Comparison of ENCODE assay signal across 7 mouse cellular contexts in the genomic region with DNA sequence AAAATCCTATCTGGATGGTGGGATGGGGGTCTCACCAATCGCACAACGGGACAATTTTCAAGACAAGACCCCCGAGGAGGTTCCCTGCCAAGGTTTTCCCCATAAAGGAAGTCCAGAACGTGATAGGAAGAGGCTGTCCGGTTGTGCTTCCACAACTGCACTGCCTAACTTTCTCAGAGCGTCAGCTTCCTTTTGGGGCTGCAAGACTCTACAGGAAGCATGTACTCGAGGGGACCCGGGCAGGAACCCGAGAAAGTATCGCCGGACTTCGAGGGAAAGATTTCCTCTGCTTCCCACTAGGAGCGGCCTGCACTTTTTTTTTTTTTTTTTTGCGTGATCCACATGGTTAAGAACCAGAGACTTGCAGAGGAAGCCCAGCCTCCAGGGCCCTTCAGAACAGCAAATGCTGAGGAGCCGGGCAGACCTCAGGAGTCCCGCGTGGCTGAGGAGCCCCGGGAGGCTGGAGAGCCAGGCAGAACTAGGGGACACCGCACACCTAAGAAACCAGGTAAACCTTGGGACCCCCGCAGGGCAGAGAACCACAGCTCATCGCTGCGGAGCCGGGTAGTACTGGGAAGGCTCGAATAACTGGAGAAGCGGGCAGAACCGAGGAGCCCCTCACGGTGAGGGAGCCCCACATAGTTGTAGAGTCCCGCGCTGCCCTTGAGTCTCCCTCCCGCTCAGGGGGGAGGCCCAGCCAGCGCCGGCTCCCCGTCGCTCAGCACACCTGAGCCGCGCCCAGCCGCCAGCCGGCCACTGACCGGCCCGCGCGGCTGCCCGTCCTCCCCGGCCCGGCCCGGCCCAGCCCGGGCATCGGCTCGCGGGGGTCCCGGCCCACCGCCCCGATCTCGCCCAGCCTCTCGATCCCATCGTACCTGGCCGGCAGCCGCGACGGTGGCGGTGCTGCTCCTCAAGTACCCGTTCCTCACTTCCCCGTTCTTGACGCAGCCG. TPM values are rescaled to one million over a fixed set of nuclear protein-coding genes. Genes with fewer than 3 reads are reported as not detected.
DNase-seq lines count a peak whose midpoint lies in the region; ATAC-seq and TF ChIP-seq lines count a peak whose summit lies in the region.

No protein-coding gene starts in this region.

- TF ChIP-seq CTCF in G1E (IDR thresholded peaks at IDR 0.05; ENCODE audit: low read depth, low read length), result no peak

- peak overlapping the region; percentile 90 for H3K4me3 ChIP-seq in G1E (ENCODE audit: low read depth, low read length)
- peak overlapping the region; percentile 95 for H3K4me3 ChIP-seq in forebrain, embryonic 14.5 days (ENCODE audit: low read depth, low read length)
- peak overlapping the region; percentile 71 for H3K4me3 ChIP-seq in hindbrain, embryonic 10.5 days
- peak overlapping the region; percentile 80 for H3K4me3 ChIP-seq in stomach, embryonic 14.5 days (ENCODE audit: low read depth, low read length)

- peaks cover 6% of the 10 kb centered on the region for H3K36me3 ChIP-seq in G1E (replicated peaks)
- no peaks in the 10 kb centered on the region for H3K36me3 ChIP-seq in forebrain, embryonic 14.5 days (ENCODE audit: control insufficient read depth, insufficient read depth, low read length)
- H3K36me3 ChIP-seq in hindbrain, embryonic 10.5 days, result no peaks in the 10 kb centered on the region
- H3K36me3 ChIP-seq in stomach, embryonic 14.5 days (ENCODE audit: control insufficient read depth, insufficient read depth, low read length), result no peaks in the 10 kb centered on the region

- peak overlapping the region; percentile 71 for H3K27ac ChIP-seq in forebrain, embryonic 14.5 days (ENCODE audit: low read depth, low read length)
- peak overlapping the region; percentile 86 for H3K27ac ChIP-seq in hindbrain, embryonic 10.5 days
- peak overlapping the region; percentile 74 for H3K27ac ChIP-seq in stomach, embryonic 14.5 days (ENCODE audit: low read length)

- ATAC-seq in G1E (ENCODE audit: extremely low read depth, insufficient number of reproducible peaks, low FRiP score, poor library complexity, severe bottlenecking), result no peak
- no peak for ATAC-seq in forebrain, embryonic 14.5 days
- ATAC-seq in megakaryocyte progenitor cell, adult 5-6 weeks (replicated peaks; ENCODE audit: poor library complexity), result peak; percentile 8
- peak; percentile 31 for ATAC-seq in stomach, embryonic 14.5 days (ENCODE audit: insufficient number of reproducible peaks, insufficient read depth, low FRiP score, low read depth)

- peaks cover 50% of the 10 kb centered on the region for H3K4me1 ChIP-seq in G1E (ENCODE audit: insufficient read depth, low read depth, low read length)
- peaks cover 11% of the 10 kb centered on the region; the same call in 1 of the 2 replicates for H3K4me1 ChIP-seq in forebrain, embryonic 14.5 days (ENCODE audit: control insufficient read depth, insufficient read depth, low read length)
- H3K4me1 ChIP-seq in hindbrain, embryonic 10.5 days (replicated peaks), result peaks cover 21% of the 10 kb centered on the region
- H3K4me1 ChIP-seq in stomach, embryonic 14.5 days (ENCODE audit: control insufficient read depth, insufficient read depth, low read length), result peaks cover 6% of the 10 kb centered on the region

- peak overlapping the region; percentile 98 for H3K4me2 ChIP-seq in forebrain, embryonic 14.5 days (ENCODE audit: low read length)
- H3K4me2 ChIP-seq in stomach, embryonic 14.5 days (replicated peaks; ENCODE audit: low read depth, low read length), result peak overlapping the region; percentile 84

- H3K27me3 ChIP-seq in G1E (ENCODE audit: insufficient read depth, low read length), result peaks cover 12% of the 10 kb centered on the region
- H3K27me3 ChIP-seq in forebrain, embryonic 14.5 days (replicated peaks; ENCODE audit: control insufficient read depth, insufficient read depth, low read length), result no peaks in the 10 kb centered on the region
- no peaks in the 10 kb centered on the region for H3K27me3 ChIP-seq in hindbrain, embryonic 10.5 days (ENCODE audit: insufficient read depth, poor library complexity, severe bottlenecking)
- no peaks in the 10 kb centered on the region for H3K27me3 ChIP-seq in stomach, embryonic 14.5 days (ENCODE audit: control insufficient read depth, insufficient read depth, low read length)

- H3K9ac ChIP-seq in forebrain, embryonic 14.5 days (ENCODE audit: low read length), result peak overlapping the region; percentile 90
- H3K9ac ChIP-seq in stomach, embryonic 14.5 days (replicated peaks; ENCODE audit: low read depth, low read length), result peak overlapping the region; percentile 75

- no peaks in the 10 kb centered on the region for H3K9me3 ChIP-seq in G1E (replicated peaks)
- H3K9me3 ChIP-seq in forebrain, embryonic 14.5 days (replicated peaks; ENCODE audit: control insufficient read depth, low read length), result no peaks in the 10 kb centered on the region
- no peaks in the 10 kb centered on the region for H3K9me3 ChIP-seq in hindbrain, embryonic 10.5 days
- H3K9me3 ChIP-seq in stomach, embryonic 14.5 days (ENCODE audit: control insufficient read depth, low read depth, low read length), result no peaks in the 10 kb centered on the region

- 2% methylated on average over 56 of the region's 65 CpGs for WGBS in forebrain, embryonic 14.5 days
- 1% methylated on average over 65 of the region's 65 CpGs for WGBS in hindbrain, embryonic 10.5 days
- under 1% methylated on average over 64 of the region's 65 CpGs for WGBS in stomach, embryonic 14.5 days

- peak; percentile 23 for DNase-seq in G1E (ENCODE audit: low spot score)
- DNase-seq in brain, adult 2 months (ENCODE audit: low read depth, low spot score), result peak; percentile 45
- peak; percentile 30 for DNase-seq in forebrain, embryonic 14.5 days (ENCODE audit: low spot score)
- peak; percentile 20 for DNase-seq in hindbrain, embryonic 10.5 days (ENCODE audit: low spot score)
- peak; percentile 16 to 28 for DNase-seq in layer of hippocampus, postnatal 36 days

RNA-seq across cellular contexts. Expression of gene Sptlc2, which starts 0.7 kb away (rescaled TPM):
- total RNA-seq in G1E (2014; fragmentation: Nextera tagmentation), result 111 and 123 TPM in 2 replicates
- total RNA-seq in G1E (2017), result 197 and 212 TPM in 2 replicates
- 50.5 and 52.7 TPM in 2 replicates for polyA plus RNA-seq in G1E (2012)
- 51.8 and 65.8 TPM in 2 replicates for polyA plus RNA-seq in forebrain, embryonic 14.5 days (2014; fragmentation: Nextera tagmentation; extraction: Ambion mirVana)
- polyA plus RNA-seq in hindbrain, embryonic 10.5 days (2016; fragmentation: Nextera tagmentation; extraction: Ambion mirVana), result 55.8 and 59.0 TPM in 2 replicates
- 10 to 100 TPM; 29.2 to 32.8 TPM for total RNA-seq in layer of hippocampus, postnatal 36 days (2021)
- total RNA-seq in megakaryocyte progenitor cell, adult 5-6 weeks (2015), result 199 and 210 TPM in 2 replicates
- 128 and 138 TPM in 2 replicates for total RNA-seq in megakaryocyte progenitor cell, adult 5-6 weeks (2017)
- 93.4 and 100 TPM in 2 replicates for polyA plus RNA-seq in stomach, embryonic 14.5 days (2014; fragmentation: Nextera tagmentation; extraction: Ambion mirVana)

RNA-seq across cellular contexts. Expression of gene Slirp, which starts 56.2 kb away (rescaled TPM):
- total RNA-seq in G1E (2014; fragmentation: Nextera tagmentation) (62.5 and 68.0 TPM in 2 replicates), G1E (2017) (149 and 153 TPM in 2 replicates)
- polyA plus RNA-seq in G1E (2012), result 4.6 and 7.3 TPM in 2 replicates
- polyA plus RNA-seq in forebrain, embryonic 14.5 days (2014; fragmentation: Nextera tagmentation; extraction: Ambion mirVana), result 229 and 292 TPM in 2 replicates
- 295 and 311 TPM in 2 replicates for polyA plus RNA-seq in hindbrain, embryonic 10.5 days (2016; fragmentation: Nextera tagmentation; extraction: Ambion mirVana)
- 10 to 100 TPM; 90.6 to 99.4 TPM for total RNA-seq in layer of hippocampus, postnatal 36 days (2021)
- total RNA-seq in megakaryocyte progenitor cell, adult 5-6 weeks (2015), result 111 and 120 TPM in 2 replicates
- 49.4 and 79.7 TPM in 2 replicates for total RNA-seq in megakaryocyte progenitor cell, adult 5-6 weeks (2017)
- 256 and 281 TPM in 2 replicates for polyA plus RNA-seq in stomach, embryonic 14.5 days (2014; fragmentation: Nextera tagmentation; extraction: Ambion mirVana)

RNA-seq across cellular contexts. Expression of gene Alkbh1, which starts 56.4 kb away (rescaled TPM):
- total RNA-seq in G1E (2014; fragmentation: Nextera tagmentation) (163 and 180 TPM in 2 replicates), G1E (2017) (104 and 106 TPM in 2 replicates)
- polyA plus RNA-seq in G1E (2012), result 36.6 and 41.3 TPM in 2 replicates
- 25.8 and 25.9 TPM in 2 replicates for polyA plus RNA-seq in forebrain, embryonic 14.5 days (2014; fragmentation: Nextera tagmentation; extraction: Ambion mirVana)
- 47.6 and 61.6 TPM in 2 replicates for polyA plus RNA-seq in hindbrain, embryonic 10.5 days (2016; fragmentation: Nextera tagmentation; extraction: Ambion mirVana)
- 10 to 100 TPM; 20.8 to 21.7 TPM for total RNA-seq in layer of hippocampus, postnatal 36 days (2021)
- total RNA-seq in megakaryocyte progenitor cell, adult 5-6 weeks (2015), result 39.7 and 47.1 TPM in 2 replicates
- 57.2 and 82.5 TPM in 2 replicates for total RNA-seq in megakaryocyte progenitor cell, adult 5-6 weeks (2017)
- polyA plus RNA-seq in stomach, embryonic 14.5 days (2014; fragmentation: Nextera tagmentation; extraction: Ambion mirVana), result 64.0 and 76.9 TPM in 2 replicates

Comparison
In these comparisons a context has a peak if more than half of its experiments do, and no peak if none do; other contexts are left out.
1. ATAC-seq: peak in megakaryocyte progenitor cell, adult 5-6 weeks (single experiment) and stomach, embryonic 14.5 days (single experiment); none in G1E (single experiment) and forebrain, embryonic 14.5 days (single experiment).
2. RNA of gene Slirp, which starts 56.2 kb away (polyA plus RNA-seq): 295 to 311 TPM in hindbrain, embryonic 10.5 days, 229 to 292 TPM in forebrain, embryonic 14.5 days and 256 to 281 TPM in stomach, embryonic 14.5 days; 4.6 to 7.3 TPM in G1E; every median in the first group is over 10 times any median in the second.
3. Peak in every context shown above with its lines, with median percentiles within 50 percentile points of each other: DNase-seq, H3K4me3 ChIP-seq and H3K27ac ChIP-seq.